Mouse (Mus musculus): Measurements from ENCODE around the gene Srsf11.

The Srsf11 gene

GRCm38 (mm10) chr3:158036329-158036988 lies at the start of gene Srsf11, which contains the start of gene Lrrc40:
Srsf11 (minus strand) TSS chr3:158036639.
Lrrc40 (plus strand) TSS chr3:158036662.
- peak; percentile 98 for DNase-seq

GRCm38 (mm10) chr3:158077828-158078227 lies 41.4 kb upstream of the Srsf11 start:
- no peak for DNase-seq

GRCm38 (mm10) chr3:158077380-158077772 lies 40.9 kb upstream of the Srsf11 start:
- no peak for DNase-seq

GRCm38 (mm10) chr3:158076685-158077379 lies 40.4 kb upstream of the Srsf11 start:
- DNase-seq: peak in 1 of 2 experiments; percentile 32

- no peak for DNase-seq
Observed at GRCm38 (mm10) chr3:158075004-158075403, 38.6 kb upstream of the Srsf11 start.

- peak in 1 of 2 experiments; percentile 8 for DNase-seq
Observed at GRCm38 (mm10) chr3:158068613-158069263, 32.3 kb upstream of the Srsf11 start.

GRCm38 (mm10) chr3:158067916-158068315 lies 31.5 kb upstream of the Srsf11 start:
- DNase-seq: no peak

GRCm38 (mm10) chr3:158065256-158065655 lies 28.8 kb upstream of the Srsf11 start:
- DNase-seq: no peak

- DNase-seq: no peak
Observed at GRCm38 (mm10) chr3:158061811-158062523, 25.5 kb upstream of the Srsf11 start.

GRCm38 (mm10) chr3:158060621-158061291 lies 24.3 kb upstream of the Srsf11 start:
- no peak for DNase-seq

- no peak for DNase-seq
Observed at GRCm38 (mm10) chr3:158049508-158049907, 13.1 kb upstream of the Srsf11 start.

GRCm38 (mm10) chr3:158040755-158041154 lies 4.3 kb upstream of the Srsf11 start:
- DNase-seq: no peak

GRCm38 (mm10) chr3:158038106-158038505 lies 1.7 kb upstream of the Srsf11 start:
- no peak for DNase-seq

GRCm38 (mm10) chr3:158035866-158036265 lies 573 bp downstream of the Srsf11 start:
- DNase-seq: peak; percentile 33 to 59

- no peak for DNase-seq
Observed at GRCm38 (mm10) chr3:158032106-158032505, 4.3 kb downstream of the Srsf11 start.

- peak; percentile 94 to 96 for DNase-seq
Observed at GRCm38 (mm10) chr3:158031371-158031925, 5.0 kb downstream of the Srsf11 start.

GRCm38 (mm10) chr3:158009762-158010320 lies 26.6 kb downstream of the Srsf11 start:
- DNase-seq: peak in 1 of 2 experiments; percentile 7

- DNase-seq: no peak
Observed at GRCm38 (mm10) chr3:158008647-158009046, 27.8 kb downstream of the Srsf11 start.

- no peak for DNase-seq
Observed at GRCm38 (mm10) chr3:157998742-157999369, 37.6 kb downstream of the Srsf11 start.

- DNase-seq: no peak
Observed at GRCm38 (mm10) chr3:157995726-157996125, 40.7 kb downstream of the Srsf11 start.

GRCm38 (mm10) chr3:157993322-157993721 lies 43.1 kb downstream of the Srsf11 start:
- no peak for DNase-seq
